In genomic region chr3:119635641-119636040, GRCm38 (mm10) we compare ENCODE assay signal across 28 mouse cellular contexts.
DNase-seq lines count a peak whose midpoint lies in the region; ATAC-seq lines count a peak whose summit lies in the region.
"Had no signal": no experiment of that assay in that cellular context is flagged by ENCODE, and none has a peak within 500 bp of the region (broad histone marks: within the 10 kb centered on the region; RNA-seq: fewer than 3 reads in every experiment).

No protein-coding gene starts in this region.

- WGBS in midbrain, embryonic 12.5 days: 49% methylated on average over 3 of the region's 3 CpGs
- WGBS in midbrain, embryonic 10.5 days: 78% methylated on average over 3 of the region's 3 CpGs

- no peaks in the 10 kb centered on the region for H3K9me3 ChIP-seq in midbrain, embryonic 12.5 days
- no peaks in the 10 kb centered on the region for H3K9me3 ChIP-seq in midbrain, embryonic 10.5 days (replicated peaks)
- H3K9me3 ChIP-seq: embryonic facial prominence, embryonic 10.5 days; embryonic facial prominence, embryonic 13.5 days; forebrain, embryonic 10.5 days; forebrain, embryonic 13.5 days; heart, embryonic 12.5 days; heart, embryonic 15.5 days; hindbrain, embryonic 10.5 days; hindbrain, embryonic 15.5 days had no signal

- H3K4me1 ChIP-seq in midbrain, embryonic 12.5 days: peaks cover 4% of the 10 kb centered on the region
- no peaks in the 10 kb centered on the region for H3K4me1 ChIP-seq in midbrain, embryonic 10.5 days
- H3K4me1 ChIP-seq: embryonic facial prominence, embryonic 10.5 days; embryonic facial prominence, embryonic 13.5 days; forebrain, embryonic 13.5 days; heart, embryonic 12.5 days; heart, embryonic 15.5 days; hindbrain, embryonic 15.5 days had no signal

- no peak overlapping the region for H3K4me2 ChIP-seq in midbrain, embryonic 12.5 days (replicated peaks)
- H3K4me2 ChIP-seq: embryonic facial prominence, embryonic 13.5 days; forebrain, embryonic 13.5 days; heart, embryonic 12.5 days; heart, embryonic 15.5 days; hindbrain, embryonic 15.5 days had no signal

- H3K36me3 ChIP-seq in midbrain, embryonic 12.5 days: no peaks in the 10 kb centered on the region
- H3K36me3 ChIP-seq in midbrain, embryonic 10.5 days: no peaks in the 10 kb centered on the region
- H3K36me3 ChIP-seq: embryonic facial prominence, embryonic 10.5 days; embryonic facial prominence, embryonic 13.5 days; forebrain, embryonic 10.5 days; heart, embryonic 12.5 days; heart, embryonic 15.5 days; hindbrain, embryonic 10.5 days; hindbrain, embryonic 15.5 days had no signal

- no peaks in the 10 kb centered on the region for H3K27me3 ChIP-seq in midbrain, embryonic 12.5 days
- peaks cover 29% of the 10 kb centered on the region for H3K27me3 ChIP-seq in midbrain, embryonic 10.5 days (ENCODE audit: low read depth, poor library complexity, severe bottlenecking)
- H3K27me3 ChIP-seq: embryonic facial prominence, embryonic 13.5 days; forebrain, embryonic 13.5 days; heart, embryonic 12.5 days; heart, embryonic 15.5 days; hindbrain, embryonic 15.5 days had no signal

- no peak for ATAC-seq in midbrain, embryonic 12.5 days (ENCODE audit: low FRiP score, low read depth)
- ATAC-seq: activated CD4-positive, CD25-positive, alpha-beta regulatory T cell, adult 4 months; CD4-positive, CD25-positive, alpha-beta regulatory T cell, adult 4 months; forebrain, embryonic 13.5 days; intestine, postnatal 0 days had no signal

- H3K27ac ChIP-seq in midbrain, embryonic 12.5 days (replicated peaks): peak overlapping the region; percentile 20; the same call in 1 of the 2 replicates
- no peak overlapping the region for H3K27ac ChIP-seq in midbrain, embryonic 10.5 days (replicated peaks)
- H3K27ac ChIP-seq: embryonic facial prominence, embryonic 10.5 days; embryonic facial prominence, embryonic 13.5 days; forebrain, embryonic 10.5 days; forebrain, embryonic 13.5 days; heart, embryonic 15.5 days; hindbrain, embryonic 10.5 days; hindbrain, embryonic 15.5 days had no signal

- no peak overlapping the region for H3K9ac ChIP-seq in midbrain, embryonic 12.5 days (replicated peaks)
- H3K9ac ChIP-seq: embryonic facial prominence, embryonic 13.5 days; forebrain, embryonic 13.5 days; heart, embryonic 12.5 days; heart, embryonic 15.5 days; hindbrain, embryonic 15.5 days had no signal

- H3K4me3 ChIP-seq in midbrain, embryonic 12.5 days: no peak overlapping the region
- no peak overlapping the region for H3K4me3 ChIP-seq in midbrain, embryonic 10.5 days
- H3K4me3 ChIP-seq: embryonic facial prominence, embryonic 10.5 days; embryonic facial prominence, embryonic 13.5 days; forebrain, embryonic 10.5 days; forebrain, embryonic 13.5 days; heart, embryonic 12.5 days; heart, embryonic 15.5 days; hindbrain, embryonic 10.5 days; hindbrain, embryonic 15.5 days had no signal

- DNase-seq in adrenal gland, postnatal 14 days: peak; percentile 5
- no peak for DNase-seq in adrenal gland, postnatal 25 days
- DNase-seq in midbrain, embryonic 10.5 days (ENCODE audit: low spot score): no peak
- DNase-seq in brain, adult 2 months (ENCODE audit: low read depth, low spot score): peak; percentile 2
- peak; percentile 10 for DNase-seq in mesoderm, embryonic 11.5 days (ENCODE audit: low read depth, low spot score)
- DNase-seq in lung, adult 18-20 months: no peak
- DNase-seq: cerebellum, adult 11-12 months; cerebellum, adult 8-10 months; cerebellum, postnatal 10 days; cerebellum, postnatal 36 days; embryo, embryonic 11 days; gastrocnemius, postnatal 25 days; heart, adult 18-20 months; heart, postnatal 10 days; heart, postnatal 36 days; kidney, adult 2 months had no signal

Comparison
In these comparisons a context has a peak if more than half of its experiments do, and no peak if none do; other contexts are left out.
1. DNase-seq: peak in adrenal gland, postnatal 14 days (single experiment), brain, adult 2 months (single experiment) and mesoderm, embryonic 11.5 days (single experiment); none in adrenal gland, postnatal 25 days (single experiment), midbrain, embryonic 10.5 days (single experiment) and lung, adult 18-20 months (0 of 2).